Mouse (Mus musculus) heart, embryonic 14.5 days (tissue): Measurements from ENCODE around the gene Polr2e. TPM values are rescaled to one million over a fixed set of nuclear protein-coding genes. Genes with fewer than 3 reads are reported as not detected.

Experiments used
- ATAC-seq: fragments of 200-750 bp; cut with Nextera tagmentation; 2 replicates; pipeline ENCODE4 v1.8.0; 2017; ENCODE audit warnings: low read depth, moderate TSS enrichment; ENCODE audit not compliant: insufficient number of reproducible peaks, insufficient read depth, low FRiP score
- H3K27ac ChIP-seq, 2 experiments: fragments of 200-500 bp in 1 of 2; fragments of 300-500 bp in 1 of 2; sonication (generic) in 1 of 2; replicated peaks in 1 of 2; 2 replicates each; pipeline ENCODE4 v1.5.1; 2012 to 2014; ENCODE audit warnings: low read depth in 2 of 2, low read length in 2 of 2, control low read depth in 1 of 2, mild to moderate bottlenecking in 1 of 2, mixed read lengths in 1 of 2; ENCODE audit not compliant: control insufficient read depth in 1 of 2, insufficient read depth in 1 of 2
- H3K27me3 ChIP-seq: fragments of 300-500 bp; sonication (generic); 2 replicates; pipeline ENCODE4 v1.6.1; 2014; ENCODE audit warnings: mild to moderate bottlenecking, low read length, control low read depth; ENCODE audit not compliant: control insufficient read depth, insufficient read depth
- H3K36me3 ChIP-seq: fragments of 300-500 bp; sonication (generic); 2 replicates; pipeline ENCODE4 v1.6.1; 2014; ENCODE audit warnings: mild to moderate bottlenecking, control low read depth, low read length, mixed read lengths; ENCODE audit not compliant: control insufficient read depth, insufficient read depth
- H3K4me1 ChIP-seq, 2 experiments: fragments of 200-500 bp in 1 of 2; fragments of 300-500 bp in 1 of 2; sonication (generic) in 1 of 2; 2 replicates each; pipeline ENCODE4 v1.6.1; 2012 to 2014; ENCODE audit warnings: low read length in 2 of 2, control low read depth in 1 of 2, mixed read lengths in 1 of 2; ENCODE audit not compliant: control insufficient read depth in 2 of 2, insufficient read depth in 2 of 2
- H3K4me2 ChIP-seq: fragments of 300-500 bp; sonication (generic); 2 replicates; pipeline ENCODE4 v1.6.1; 2014; ENCODE audit warnings: mild to moderate bottlenecking, low read length
- H3K4me3 ChIP-seq, 2 experiments: fragments of 200-500 bp in 1 of 2; fragments of 300-500 bp in 1 of 2; sonication (generic) in 1 of 2; 2 replicates each; pipeline ENCODE4 v1.5.1; 2012 to 2014; ENCODE audit warnings: low read length in 2 of 2, mild to moderate bottlenecking in 2 of 2, control low read depth in 1 of 2, low read depth in 1 of 2, moderate library complexity in 1 of 2; ENCODE audit not compliant: control insufficient read depth in 1 of 2, insufficient read depth in 1 of 2
- H3K9ac ChIP-seq: fragments of 300-500 bp; sonication (generic); 2 replicates; pipeline ENCODE4 v1.6.1; 2014; ENCODE audit warnings: mild to moderate bottlenecking, low read length
- H3K9me3 ChIP-seq: fragments of 300-500 bp; sonication (generic); 2 replicates; pipeline ENCODE4 v1.6.1; 2016; ENCODE audit warnings: low read length, control low read depth; ENCODE audit not compliant: control insufficient read depth
- WGBS: fragments of 180-500 bp; shearing (Covaris S2); extraction: QIAGEN DNeasy Blood & Tissue Kit; methylation state at CpG from one replicate; pipeline ENCODE4 v1.1.7; 2014; 5-methylcytosine and 5-hydroxymethylcytosine counted together
- polyA plus RNA-seq: library from polyadenylated mRNA; unstranded; fragments of >200 nt; fragmentation: Nextera tagmentation; extraction: Ambion mirVana; gene quantifications from 2 replicates; pipeline ENCODE4 v1.2.1, GENCODE M21; 2014

Polr2e gene
- 146 and 162 TPM in 2 replicates for polyA plus RNA-seq

DNA sequence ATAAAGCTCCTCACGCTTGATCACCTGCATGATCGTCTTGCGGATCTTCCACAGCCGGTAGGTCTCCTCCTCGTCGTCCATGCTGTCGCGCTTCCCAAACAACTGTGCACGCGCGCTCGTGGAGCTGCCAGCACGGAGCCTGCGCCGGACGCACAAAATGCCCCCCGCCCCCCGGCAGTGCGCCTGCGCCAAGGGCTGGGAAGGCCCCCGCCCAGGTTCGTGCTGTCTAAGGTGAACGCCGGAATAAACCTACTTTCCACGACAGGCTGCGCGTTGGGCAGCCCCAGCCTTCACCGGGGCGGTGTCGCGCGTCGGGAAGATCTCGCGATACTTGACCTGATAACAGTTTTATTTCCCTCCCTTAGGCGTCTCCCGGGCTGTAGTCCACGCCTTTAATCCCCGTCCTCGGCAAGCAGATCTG is at the start of gene Polr2e:
Gene Polr2e (minus strand): TSS at position 237 of the 421 bp plus-strand sequence.
- Histone ChIP-seq H3K4me2 (peak within 1 kb of the TSS; percentile 76), H3K36me3 (peaks cover 36% of the 10 kb centered on the region), H3K9ac (peak within 1 kb of the TSS; percentile 87), H3K27me3 (no peaks in the 10 kb centered on the region), H3K4me1 (peaks cover 2 to 12% of the 10 kb centered on the region in 2 experiments; a peak in 3 of 4 replicates), H3K27ac (peak within 1 kb of the TSS; percentile 34 to 60; a peak in 3 of 4 replicates), H3K4me3 (peak within 1 kb of the TSS; percentile 69 to 85), H3K9me3 (no peaks in the 10 kb centered on the region)
- peak; percentile 96 for ATAC-seq
- WGBS: under 1% methylated on average over 40 of the region's 40 CpGs

DNA sequence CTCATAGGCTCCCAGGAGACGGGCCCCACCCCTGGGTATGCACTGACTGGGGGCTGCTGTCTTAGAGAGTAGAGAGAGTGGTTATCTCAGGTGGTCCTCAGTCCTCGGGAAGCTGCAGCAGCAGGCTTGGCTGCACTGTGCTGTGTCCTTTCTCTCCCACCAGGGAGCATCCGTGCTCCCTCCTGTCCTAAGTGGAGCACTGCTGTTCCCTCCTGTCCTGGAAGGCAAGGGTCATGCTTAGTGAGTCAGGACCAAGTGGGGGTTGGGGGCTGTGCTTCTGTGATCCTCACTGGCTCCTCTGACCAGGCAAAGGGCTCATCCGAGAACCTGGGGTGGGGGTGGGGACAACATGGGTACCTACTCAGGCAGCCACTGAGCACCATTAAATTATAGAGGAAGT is 49.6 kb upstream of the Polr2e start:
- no peak overlapping the region for H3K4me2 ChIP-seq
- H3K27ac ChIP-seq: no peak overlapping the region
- no peak for ATAC-seq
- H3K9me3 ChIP-seq: no peaks in the 10 kb centered on the region
- H3K9ac ChIP-seq: no peak overlapping the region
- 44% methylated on average over 4 of the region's 4 CpGs for WGBS
- H3K4me1 ChIP-seq: peaks cover 19 to 38% of the 10 kb centered on the region in 2 experiments
- no peak overlapping the region for H3K4me3 ChIP-seq
- no peaks in the 10 kb centered on the region for H3K27me3 ChIP-seq
- H3K36me3 ChIP-seq: peaks cover 13% of the 10 kb centered on the region

DNA sequence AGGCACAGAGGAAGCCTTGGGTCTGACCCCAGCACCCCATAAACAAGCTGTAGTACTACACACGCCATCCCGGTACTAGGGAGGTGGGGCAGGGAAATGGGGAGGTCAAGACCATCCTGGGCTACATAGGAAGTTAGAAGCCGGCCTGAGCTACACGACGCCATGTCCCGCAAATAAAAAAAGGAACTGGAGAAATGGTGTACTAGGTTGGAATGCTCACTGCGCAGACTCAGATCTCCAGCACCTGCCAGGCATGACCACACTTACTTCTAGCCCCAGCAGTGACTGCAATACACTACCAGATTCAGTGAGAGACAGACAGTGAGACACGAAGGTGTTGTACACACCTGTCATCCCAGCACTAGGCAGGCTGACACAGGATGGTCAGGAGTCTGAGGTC is 47.9 kb upstream of the Polr2e start:
- Histone ChIP-seq H3K4me3 (no peak overlapping the region), H3K27ac (no peak overlapping the region), H3K4me1 (peaks cover 17 to 28% of the 10 kb centered on the region in 2 experiments), H3K9ac (no peak overlapping the region), H3K9me3 (no peaks in the 10 kb centered on the region), H3K27me3 (no peaks in the 10 kb centered on the region), H3K36me3 (peaks cover 30% of the 10 kb centered on the region), H3K4me2 (no peak overlapping the region)
- no peak for ATAC-seq
- 86% methylated on average over 8 of the region's 8 CpGs for WGBS

DNA sequence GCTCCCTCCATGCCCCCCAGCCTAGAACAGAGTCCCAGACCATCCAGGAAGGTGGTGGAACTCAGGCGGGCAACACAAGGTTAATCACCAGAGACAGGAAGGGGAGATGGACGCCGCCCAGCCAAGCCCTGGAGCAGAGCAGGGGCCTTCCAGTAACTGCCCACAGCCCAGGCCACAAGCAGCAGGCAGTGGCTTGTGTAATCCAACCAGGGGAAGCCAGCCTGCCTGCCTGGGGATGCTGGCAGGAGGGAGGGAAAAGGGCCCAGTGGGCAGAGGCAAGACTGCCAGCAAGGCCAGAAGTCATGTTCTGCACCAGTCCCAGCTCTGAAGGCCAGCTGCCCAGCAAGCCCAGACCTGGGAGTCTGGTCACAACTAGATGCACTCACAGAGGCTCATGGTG is 47.3 kb upstream of the Polr2e start:
- H3K36me3 ChIP-seq: peaks cover 36% of the 10 kb centered on the region

DNA sequence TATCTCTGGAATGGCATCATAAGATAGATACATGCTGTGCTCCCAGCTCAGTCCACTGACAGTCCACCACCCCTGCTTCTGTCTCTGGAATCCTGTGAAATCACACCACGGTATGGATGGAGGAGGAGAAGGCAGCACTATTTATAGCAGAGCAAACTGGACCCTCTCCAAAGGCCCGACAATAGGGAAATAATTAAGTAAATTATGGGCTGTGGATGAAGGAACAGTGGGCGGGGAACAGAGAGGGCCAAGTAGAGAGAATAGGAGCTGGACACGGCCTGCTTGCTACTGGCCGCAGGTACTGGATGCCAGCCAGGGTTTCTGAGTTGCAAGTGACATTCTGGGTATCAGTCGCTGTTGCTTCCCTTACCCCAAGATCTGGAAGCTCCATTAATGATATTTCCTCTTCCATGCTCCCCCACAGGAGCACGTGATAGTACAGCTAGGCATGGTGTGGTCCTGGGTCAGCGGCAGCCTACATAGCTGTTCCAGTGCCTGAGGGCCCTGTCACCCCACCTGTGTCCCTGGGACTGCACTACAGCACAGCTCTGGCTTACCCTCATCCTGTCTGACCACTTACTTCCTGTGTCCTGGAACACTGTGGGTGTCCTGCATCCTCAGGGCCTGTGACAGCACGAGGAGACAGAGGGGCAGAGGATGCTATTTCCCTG is 45.4 kb upstream of the Polr2e start:
- Histone ChIP-seq H3K4me2 (peak overlapping the region; percentile 40), H3K9me3 (no peaks in the 10 kb centered on the region), H3K27me3 (no peaks in the 10 kb centered on the region), H3K9ac (peak overlapping the region; percentile 66), H3K36me3 (peaks cover 49% of the 10 kb centered on the region), H3K4me3 (no peak overlapping the region), H3K27ac (peak overlapping the region; percentile 71 to 85), H3K4me1 (peaks cover 17 to 27% of the 10 kb centered on the region in 2 experiments)
- ATAC-seq: peak; percentile 46; the same call in 1 of the 2 replicates
- 36% methylated on average over 9 of the region's 9 CpGs for WGBS

More for the DNA sequence above, 47.3 kb upstream of the Polr2e start:
- H3K27me3 ChIP-seq: no peaks in the 10 kb centered on the region
- no peak overlapping the region for H3K4me2 ChIP-seq
- peak overlapping the region in 1 of 2 experiments; percentile 20; a peak in 1 of 4 replicates for H3K27ac ChIP-seq
- H3K9ac ChIP-seq: peak overlapping the region; percentile 42; the same call in 1 of the 2 replicates
- ATAC-seq: no peak
- H3K4me3 ChIP-seq: no peak overlapping the region
- WGBS: 58% methylated on average over 3 of the region's 3 CpGs
- H3K4me1 ChIP-seq: peaks cover 17 to 27% of the 10 kb centered on the region in 2 experiments
- H3K9me3 ChIP-seq: no peaks in the 10 kb centered on the region

DNA sequence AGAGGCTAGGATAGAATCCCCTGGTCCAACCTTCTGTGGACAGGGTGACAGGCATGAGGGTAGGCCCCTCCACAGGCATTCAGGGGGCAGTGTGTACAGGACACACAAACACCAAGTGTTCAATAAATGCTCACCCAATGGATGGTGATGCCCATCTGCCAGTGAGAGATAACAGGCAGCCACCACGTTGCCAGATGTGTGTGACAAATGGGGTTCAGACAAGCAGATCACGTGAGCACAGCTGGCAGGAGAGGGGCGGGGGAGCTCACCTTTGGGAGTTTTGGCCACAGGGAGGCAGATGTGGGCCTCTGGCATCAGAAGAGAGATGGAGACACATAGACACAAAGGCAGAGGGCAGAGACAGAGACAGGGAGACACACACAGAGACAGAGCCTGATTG is 41.5 kb upstream of the Polr2e start:
- Histone ChIP-seq H3K4me3 (no peak overlapping the region), H3K9me3 (no peaks in the 10 kb centered on the region), H3K27me3 (no peaks in the 10 kb centered on the region), H3K9ac (no peak overlapping the region), H3K27ac (no peak overlapping the region), H3K36me3 (peaks cover 59% of the 10 kb centered on the region), H3K4me2 (no peak overlapping the region), H3K4me1 (peaks cover 14 to 19% of the 10 kb centered on the region in 2 experiments)
- WGBS: 77% methylated on average over 3 of the region's 3 CpGs
- ATAC-seq: no peak

DNA sequence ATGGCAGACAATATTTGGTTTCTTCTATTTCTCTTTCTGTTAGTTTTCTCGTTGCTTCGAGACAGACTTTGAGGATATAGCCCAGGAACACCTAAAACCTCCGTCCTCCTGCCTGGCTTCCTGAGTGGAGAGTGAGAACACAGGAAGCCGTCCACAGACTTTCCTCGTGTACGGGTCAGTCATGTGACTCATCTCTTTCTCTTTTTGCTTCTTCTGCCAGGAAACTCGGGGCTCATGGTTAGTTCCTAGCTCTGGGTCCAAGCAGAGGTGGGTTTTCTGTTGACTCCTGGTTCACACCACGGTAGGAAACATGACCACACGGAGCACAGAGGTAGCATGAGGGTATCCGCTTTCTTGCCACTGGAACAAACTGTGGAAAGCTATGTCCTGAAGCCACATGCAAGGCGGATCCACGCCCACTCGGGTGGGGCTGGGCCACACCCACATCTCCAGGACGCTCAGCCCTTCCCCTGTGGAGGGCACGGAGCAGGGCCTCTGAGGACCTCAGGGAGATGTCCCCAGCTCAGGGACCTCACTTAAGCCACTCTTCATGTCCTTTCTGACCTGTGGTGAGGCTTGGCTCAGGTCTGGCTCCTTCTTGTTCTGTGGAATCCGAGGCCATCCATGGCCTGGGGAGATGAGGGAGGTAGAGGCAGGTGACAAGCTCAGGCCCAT is 40.9 kb upstream of the Polr2e start:
- WGBS: 71% methylated on average over 16 of the region's 16 CpGs
- H3K9me3 ChIP-seq: no peaks in the 10 kb centered on the region
- no peak overlapping the region for H3K4me3 ChIP-seq
- no peak for ATAC-seq
- H3K4me1 ChIP-seq: peaks cover 16 to 21% of the 10 kb centered on the region in 2 experiments
- H3K36me3 ChIP-seq: peaks cover 58% of the 10 kb centered on the region
- H3K27me3 ChIP-seq: no peaks in the 10 kb centered on the region
- no peak overlapping the region for H3K9ac ChIP-seq
- H3K27ac ChIP-seq: no peak overlapping the region
- H3K4me2 ChIP-seq: no peak overlapping the region
